Mouse (Mus musculus) midbrain, embryonic 11.5 days (tissue): ENCODE data around the gene Agk. TPM values are rescaled to one million over a fixed set of nuclear protein-coding genes. Genes with fewer than 3 reads are reported as not detected.

Source experiments
- ATAC-seq: fragments of 200-750 bp; cut with Nextera tagmentation; 2 replicates; pipeline ENCODE4 v1.8.0; 2017; ENCODE audit warnings: moderate TSS enrichment, moderate library complexity; ENCODE audit not compliant: low FRiP score
- DNase-seq: peaks from one replicate; pipeline ENCODE4 v3.0.0; 2015; ENCODE audit warnings: low spot score; ENCODE audit errors: missing footprints
- H3K27ac ChIP-seq: fragments of 300-500 bp; sonication (generic); 2 replicates; pipeline ENCODE4 v1.5.1; 2014; ENCODE audit warnings: low read depth, low read length
- H3K27me3 ChIP-seq: fragments of 300-500 bp; sonication (generic); 2 replicates; pipeline ENCODE4 v1.6.1; 2014; ENCODE audit warnings: mild to moderate bottlenecking, low read length, moderate library complexity, mixed read lengths; ENCODE audit not compliant: control insufficient read depth, insufficient read depth
- H3K36me3 ChIP-seq: fragments of 300-500 bp; sonication (generic); 2 replicates; pipeline ENCODE4 v1.6.1; 2014; ENCODE audit warnings: mild to moderate bottlenecking, low read length, moderate library complexity, mixed read lengths; ENCODE audit not compliant: control insufficient read depth, insufficient read depth
- H3K4me1 ChIP-seq: fragments of 300-500 bp; sonication (generic); 2 replicates; pipeline ENCODE4 v1.6.1; 2014; ENCODE audit warnings: low read length; ENCODE audit not compliant: control insufficient read depth, insufficient read depth
- H3K4me2 ChIP-seq: fragments of 300-500 bp; sonication (generic); 2 replicates; pipeline ENCODE4 v1.6.1; 2014; ENCODE audit warnings: mild to moderate bottlenecking, moderate library complexity
- H3K4me3 ChIP-seq: fragments of 300-500 bp; sonication (generic); 2 replicates; pipeline ENCODE4 v1.5.1; 2014; ENCODE audit warnings: low read depth, low read length
- H3K9ac ChIP-seq: fragments of 300-500 bp; sonication (generic); 2 replicates; pipeline ENCODE4 v1.6.1; 2014; ENCODE audit warnings: low read length
- H3K9me3 ChIP-seq: fragments of 300-500 bp; sonication (generic); 2 replicates; pipeline ENCODE4 v1.6.1; 2016; ENCODE audit warnings: low read length; ENCODE audit not compliant: control insufficient read depth
- WGBS: fragments of 180-500 bp; shearing (Covaris S2); extraction: QIAGEN DNeasy Blood & Tissue Kit; methylation state at CpG from one replicate; pipeline ENCODE4 v1.1.7; 2014; 5-methylcytosine and 5-hydroxymethylcytosine counted together
- polyA plus RNA-seq: library from polyadenylated mRNA; unstranded; fragments of >200 nt; fragmentation: Nextera tagmentation; extraction: Ambion mirVana; gene quantifications from 2 replicates; pipeline ENCODE4 v1.2.1, GENCODE M21; 2014

Gene Agk
- 39.4 and 43.0 TPM in 2 replicates for polyA plus RNA-seq

GRCm38 (mm10) chr6:40324897-40325841, at the start of gene Agk:
Gene Agk (plus strand): TSS chr6:40325172.
- peak; percentile 97 for ATAC-seq
- peak; percentile 98 for DNase-seq
- Histone ChIP-seq H3K27ac (peak within 1 kb of the TSS; percentile 81), H3K4me2 (peak within 1 kb of the TSS; percentile 47), H3K4me3 (peak within 1 kb of the TSS; percentile 70), H3K9ac (peak within 1 kb of the TSS; percentile 90), H3K4me1 (peaks cover 3% of the 10 kb centered on the region; the same call in 1 of the 2 replicates), H3K27me3 (no peaks in the 10 kb centered on the region), H3K36me3 (no peaks in the 10 kb centered on the region), H3K9me3 (no peaks in the 10 kb centered on the region)
- WGBS: 2% methylated on average over 52 of the region's 52 CpGs

- no peaks in the 10 kb centered on the region for H3K9me3 ChIP-seq
- H3K4me1 ChIP-seq: no peaks in the 10 kb centered on the region
- ATAC-seq (no peak), DNase-seq (no peak)
- no peak overlapping the region for H3K4me2 ChIP-seq
- no peaks in the 10 kb centered on the region for H3K36me3 ChIP-seq
- H3K27ac ChIP-seq: no peak overlapping the region
- no peaks in the 10 kb centered on the region for H3K27me3 ChIP-seq
- 79% methylated on average over 5 of the region's 5 CpGs for WGBS
- no peak overlapping the region for H3K4me3 ChIP-seq
- H3K9ac ChIP-seq: no peak overlapping the region
Measured at GRCm38 (mm10) chr6:40300707-40301106, 24.3 kb upstream of the Agk start.

GRCm38 (mm10) chr6:40303379-40303778, 21.6 kb upstream of the Agk start:
- no peak for DNase-seq

GRCm38 (mm10) chr6:40304972-40305371, 20.0 kb upstream of the Agk start:
- no peak for ATAC-seq
- Histone ChIP-seq H3K4me1 (no peaks in the 10 kb centered on the region), H3K9ac (no peak overlapping the region), H3K27ac (no peak overlapping the region), H3K9me3 (no peaks in the 10 kb centered on the region), H3K4me2 (no peak overlapping the region), H3K27me3 (no peaks in the 10 kb centered on the region), H3K36me3 (no peaks in the 10 kb centered on the region), H3K4me3 (no peak overlapping the region)
- DNase-seq: no peak

More at GRCm38 (mm10) chr6:40303379-40303778, 21.6 kb upstream of the Agk start:
- Histone ChIP-seq H3K36me3 (no peaks in the 10 kb centered on the region), H3K27me3 (no peaks in the 10 kb centered on the region), H3K4me2 (no peak overlapping the region), H3K4me1 (no peaks in the 10 kb centered on the region), H3K9ac (no peak overlapping the region), H3K9me3 (no peaks in the 10 kb centered on the region), H3K4me3 (no peak overlapping the region), H3K27ac (no peak overlapping the region)
- ATAC-seq: no peak
- WGBS: 13% methylated on average over 6 of the region's 6 CpGs

- Histone ChIP-seq H3K9me3 (no peaks in the 10 kb centered on the region), H3K36me3 (no peaks in the 10 kb centered on the region), H3K9ac (no peak overlapping the region), H3K27ac (no peak overlapping the region), H3K4me3 (no peak overlapping the region; the same call in 1 of the 2 replicates), H3K4me2 (peak overlapping the region; percentile 47; the same call in 1 of the 2 replicates), H3K27me3 (no peaks in the 10 kb centered on the region), H3K4me1 (peaks cover 3% of the 10 kb centered on the region; the same call in 1 of the 2 replicates)
- DNase-seq (no peak), ATAC-seq (no peak)
- WGBS: 90% methylated on average over 8 of the region's 8 CpGs
Measured at GRCm38 (mm10) chr6:40326341-40326740, 1.4 kb downstream of the Agk start.

- ATAC-seq (no peak), DNase-seq (no peak)
- no peak overlapping the region for H3K27ac ChIP-seq
- no peaks in the 10 kb centered on the region for H3K36me3 ChIP-seq
- no peaks in the 10 kb centered on the region for H3K4me1 ChIP-seq
- no peak overlapping the region for H3K4me2 ChIP-seq
- H3K9me3 ChIP-seq: no peaks in the 10 kb centered on the region
- H3K4me3 ChIP-seq: no peak overlapping the region
- H3K27me3 ChIP-seq: no peaks in the 10 kb centered on the region
- no peak overlapping the region for H3K9ac ChIP-seq
- 80% methylated on average over 2 of the region's 2 CpGs for WGBS
Measured at GRCm38 (mm10) chr6:40333497-40333896, 8.5 kb downstream of the Agk start.

GRCm38 (mm10) chr6:40336735-40337731, 12.1 kb downstream of the Agk start:
- Histone ChIP-seq H3K9me3 (no peaks in the 10 kb centered on the region), H3K9ac (no peak overlapping the region), H3K36me3 (no peaks in the 10 kb centered on the region), H3K27ac (no peak overlapping the region), H3K27me3 (no peaks in the 10 kb centered on the region), H3K4me2 (no peak overlapping the region), H3K4me3 (no peak overlapping the region), H3K4me1 (no peaks in the 10 kb centered on the region)
- ATAC-seq (no peak), DNase-seq (no peak)
- 91% methylated on average over 6 of the region's 6 CpGs for WGBS

- no peak overlapping the region for H3K4me3 ChIP-seq
- 91% methylated on average over 10 of the region's 10 CpGs for WGBS
- no peak overlapping the region for H3K4me2 ChIP-seq
- ATAC-seq (no peak), DNase-seq (no peak)
- no peak overlapping the region for H3K9ac ChIP-seq
- H3K27me3 ChIP-seq: no peaks in the 10 kb centered on the region
- H3K27ac ChIP-seq: no peak overlapping the region
- no peaks in the 10 kb centered on the region for H3K9me3 ChIP-seq
- 0 out of 2 replicates have a peak, but pooled peaks cover 2% of the 10 kb centered on the region for H3K36me3 ChIP-seq
- no peaks in the 10 kb centered on the region for H3K4me1 ChIP-seq
Measured at GRCm38 (mm10) chr6:40346959-40347771, 22.2 kb downstream of the Agk start.
